Comparison of ENCODE assay signal across 8 mouse cellular contexts in the genomic region with DNA sequence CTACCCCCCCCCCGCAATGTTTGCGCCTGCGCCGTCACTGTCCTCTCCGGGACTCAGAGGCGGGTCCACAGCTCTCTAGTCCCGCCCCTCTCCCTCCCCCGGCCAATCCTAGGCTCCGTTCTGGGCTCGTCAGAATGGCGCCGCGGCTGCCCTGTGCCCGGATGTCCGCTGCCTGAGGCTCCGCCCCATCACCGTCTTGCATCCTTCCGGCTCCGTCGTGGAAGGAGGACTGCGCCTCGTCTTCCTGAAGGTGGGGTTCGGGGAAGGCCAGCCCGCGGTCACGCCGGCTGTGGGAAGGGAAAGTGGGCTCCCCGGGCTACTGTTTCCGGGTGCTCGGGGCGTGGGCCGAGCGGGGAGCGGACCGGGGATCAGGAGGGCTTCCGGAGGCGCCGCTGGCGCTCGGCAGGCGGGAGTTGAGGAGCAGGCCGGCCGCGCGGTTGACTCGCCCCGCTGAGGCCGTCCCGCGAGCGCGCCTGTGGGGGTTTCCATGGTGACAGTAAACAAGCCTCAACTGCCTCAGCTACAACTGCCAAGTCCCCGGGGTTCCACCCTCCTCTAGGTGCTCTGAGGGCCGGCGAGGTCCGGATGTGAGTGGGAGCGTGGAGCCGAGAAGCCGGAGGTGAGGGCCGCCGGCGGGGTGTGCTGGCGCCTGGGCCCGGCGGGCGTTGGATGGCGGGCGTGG. TPM values are rescaled to one million over a fixed set of nuclear protein-coding genes. Genes with fewer than 3 reads are reported as not detected.
DNase-seq lines count a peak whose midpoint lies in the region; ATAC-seq and TF ChIP-seq lines count a peak whose summit lies in the region.

No protein-coding gene starts in this region.

- no peaks in the 10 kb centered on the region for H3K27me3 ChIP-seq in heart, embryonic 10.5 days (ENCODE audit: insufficient read depth, poor library complexity, severe bottlenecking)
- no peaks in the 10 kb centered on the region for H3K27me3 ChIP-seq in kidney, embryonic 15.5 days

- DNase-seq in A20 (ENCODE audit: low read depth, low spot score) (peak; percentile 99), liver (peak; percentile 99)
- DNase-seq in heart, embryonic 10.5 days (ENCODE audit: low spot score): peak; percentile 99
- DNase-seq in spleen, postnatal 4 days (ENCODE audit: low spot score in 2 of 2): peak; percentile 96 to 97

- H3K4me3 ChIP-seq in bone marrow macrophage, adult 2 months (ENCODE audit: insufficient read depth, low read length): peak overlapping the region; percentile 92
- peak overlapping the region; percentile 84 for H3K4me3 ChIP-seq in embryonic fibroblast, embryonic 13.5 days (ENCODE audit: insufficient read depth, low read length)
- peak overlapping the region; percentile 98 for H3K4me3 ChIP-seq in heart, embryonic 10.5 days
- H3K4me3 ChIP-seq in kidney, embryonic 15.5 days (replicated peaks): peak overlapping the region; percentile 97

- peak overlapping the region; percentile 89 for H3K27ac ChIP-seq in bone marrow macrophage, adult 2 months (ENCODE audit: insufficient read depth, low read depth, low read length)
- H3K27ac ChIP-seq in embryonic fibroblast, embryonic 13.5 days (ENCODE audit: insufficient read depth, low read length): peak overlapping the region; percentile 91
- H3K27ac ChIP-seq in heart, embryonic 10.5 days: peak overlapping the region; percentile 99
- H3K27ac ChIP-seq in kidney, embryonic 15.5 days: peak overlapping the region; percentile 98

- no peak for TF ChIP-seq CTCF in bone marrow macrophage, adult 2 months (IDR thresholded peaks at IDR 0.05; ENCODE audit: low read depth, low read length)
- no peak for TF ChIP-seq CTCF in embryonic fibroblast, embryonic 13.5 days (IDR thresholded peaks at IDR 0.05; ENCODE audit: borderline replicate concordance, insufficient read depth, low read length)

- peaks cover 15% of the 10 kb centered on the region for H3K4me1 ChIP-seq in bone marrow macrophage, adult 2 months (ENCODE audit: control insufficient read depth, insufficient read depth, low read length)
- H3K4me1 ChIP-seq in embryonic fibroblast, embryonic 13.5 days (ENCODE audit: control insufficient read depth, insufficient read depth, low read length): peaks cover 6% of the 10 kb centered on the region
- peaks cover 20% of the 10 kb centered on the region for H3K4me1 ChIP-seq in heart, embryonic 10.5 days
- H3K4me1 ChIP-seq in kidney, embryonic 15.5 days: peaks cover 30% of the 10 kb centered on the region

- WGBS in heart, embryonic 10.5 days: under 1% methylated on average over 62 of the region's 68 CpGs
- WGBS in kidney, embryonic 15.5 days: 1% methylated on average over 62 of the region's 68 CpGs

- TF ChIP-seq POLR2A in bone marrow macrophage, adult 2 months (IDR thresholded peaks at IDR 0.05; ENCODE audit: borderline replicate concordance, low read depth, low read length): no peak
- TF ChIP-seq POLR2A in embryonic fibroblast, embryonic 13.5 days (IDR thresholded peaks at IDR 0.05; ENCODE audit: low read depth, low read length): peak; percentile 84

- H3K9ac ChIP-seq in kidney, embryonic 15.5 days: peak overlapping the region; percentile 99

- H3K9me3 ChIP-seq in heart, embryonic 10.5 days: no peaks in the 10 kb centered on the region
- H3K9me3 ChIP-seq in kidney, embryonic 15.5 days (replicated peaks): no peaks in the 10 kb centered on the region

- peak overlapping the region; percentile 76 for H3K4me2 ChIP-seq in kidney, embryonic 15.5 days

- H3K36me3 ChIP-seq in heart, embryonic 10.5 days: no peaks in the 10 kb centered on the region
- no peaks in the 10 kb centered on the region for H3K36me3 ChIP-seq in kidney, embryonic 15.5 days

- ATAC-seq in kidney, embryonic 15.5 days (replicated peaks; ENCODE audit: low FRiP score): peak; percentile 96
- ATAC-seq in monocyte, adult 5-6 weeks (replicated peaks; ENCODE audit: insufficient number of reproducible peaks, low FRiP score, low TSS enrichment, poor library complexity, severe bottlenecking): peak; percentile 90

RNA-seq across cellular contexts. Expression of gene Hnrnpf, which starts 6.6 kb away (rescaled TPM):
- polyA plus RNA-seq in bone marrow macrophage, adult 2 months (2012; ENCODE audit: insufficient read depth, insufficient read length, missing spikeins): 327 and 355 TPM in 2 replicates
- polyA plus RNA-seq in embryonic fibroblast, embryonic 13.5 days (2011; ENCODE audit: insufficient read length, low read depth, missing spikeins): 479 and 482 TPM in 2 replicates
- polyA plus RNA-seq in heart, embryonic 10.5 days (2016; fragmentation: Nextera tagmentation; extraction: Ambion mirVana): 660 and 767 TPM in 2 replicates
- polyA plus RNA-seq in kidney, embryonic 15.5 days (2015; fragmentation: Nextera tagmentation; extraction: Ambion mirVana): 748 and 781 TPM in 2 replicates
- total RNA-seq in monocyte, adult 5-6 weeks (2017): 1,228 to 1,583 TPM (median 1,384 TPM) in 3 replicates

RNA-seq across cellular contexts. Expression of gene Fxyd4, which starts 30.8 kb away (rescaled TPM):
- not detected in 2 replicates for polyA plus RNA-seq in bone marrow macrophage, adult 2 months (2012; ENCODE audit: insufficient read depth, insufficient read length, missing spikeins)
- polyA plus RNA-seq in embryonic fibroblast, embryonic 13.5 days (2011; ENCODE audit: insufficient read length, low read depth, missing spikeins): not detected in 2 replicates
- polyA plus RNA-seq in heart, embryonic 10.5 days (2016; fragmentation: Nextera tagmentation; extraction: Ambion mirVana): 2.2 and 4.1 TPM in 2 replicates
- polyA plus RNA-seq in kidney, embryonic 15.5 days (2015; fragmentation: Nextera tagmentation; extraction: Ambion mirVana): 81.2 and 92.6 TPM in 2 replicates
- total RNA-seq in monocyte, adult 5-6 weeks (2017): not detected in 3 replicates

RNA-seq across cellular contexts. Expression of gene Zfp239, which starts 44.8 kb away (rescaled TPM):
- 0.62 and 1.3 TPM in 2 replicates for polyA plus RNA-seq in bone marrow macrophage, adult 2 months (2012; ENCODE audit: insufficient read depth, insufficient read length, missing spikeins)
- polyA plus RNA-seq in embryonic fibroblast, embryonic 13.5 days (2011; ENCODE audit: insufficient read length, low read depth, missing spikeins): 4.9 and 5.5 TPM in 2 replicates
- 4.2 and 6.3 TPM in 2 replicates for polyA plus RNA-seq in heart, embryonic 10.5 days (2016; fragmentation: Nextera tagmentation; extraction: Ambion mirVana)
- polyA plus RNA-seq in kidney, embryonic 15.5 days (2015; fragmentation: Nextera tagmentation; extraction: Ambion mirVana): 9.4 and 12.7 TPM in 2 replicates
- total RNA-seq in monocyte, adult 5-6 weeks (2017): 0.19 to 1.1 TPM in 2 of 3 replicates, not detected in the other

Comparison
In these comparisons a context has a peak if more than half of its experiments do, and no peak if none do; other contexts are left out.
1. Peak in every context shown above with its lines: DNase-seq, ATAC-seq, H3K4me3 ChIP-seq and H3K27ac ChIP-seq.
2. RNA of gene Fxyd4, which starts 30.8 kb away (polyA plus RNA-seq): 81.2 to 92.6 TPM in kidney, embryonic 15.5 days; 2.2 to 4.1 TPM in heart, embryonic 10.5 days, not detected in bone marrow macrophage, adult 2 months and not detected in embryonic fibroblast, embryonic 13.5 days; every median in the first group is over 10 times any median in the second.